Mouse (Mus musculus) fat pad, adult 2 months (tissue): Measurements from ENCODE around the gene Ccdc74a.

Experiments used
- DNase-seq: peaks from one replicate; pipeline ENCODE4 v3.0.0-alpha.2; 2011; ENCODE audit warnings: low read depth, low spot score; ENCODE audit errors: extremely low read depth

Gene Ccdc74a

GRCm38 (mm10) chr16:17641301-17641700 is 5.0 kb upstream of the Ccdc74a start:
- DNase-seq = no peak

- no peak for DNase-seq
These were observed 4.0 kb upstream of the Ccdc74a start for GRCm38 (mm10) chr16:17642311-17642710.

GRCm38 (mm10) chr16:17643437-17643990 is 2.8 kb upstream of the Ccdc74a start:
- DNase-seq = no peak

GRCm38 (mm10) chr16:17647156-17647555 is 886 bp downstream of the Ccdc74a start:
- no peak for DNase-seq

GRCm38 (mm10) chr16:17647566-17648340 is 1.5 kb downstream of the Ccdc74a start:
- DNase-seq = no peak

DNA sequence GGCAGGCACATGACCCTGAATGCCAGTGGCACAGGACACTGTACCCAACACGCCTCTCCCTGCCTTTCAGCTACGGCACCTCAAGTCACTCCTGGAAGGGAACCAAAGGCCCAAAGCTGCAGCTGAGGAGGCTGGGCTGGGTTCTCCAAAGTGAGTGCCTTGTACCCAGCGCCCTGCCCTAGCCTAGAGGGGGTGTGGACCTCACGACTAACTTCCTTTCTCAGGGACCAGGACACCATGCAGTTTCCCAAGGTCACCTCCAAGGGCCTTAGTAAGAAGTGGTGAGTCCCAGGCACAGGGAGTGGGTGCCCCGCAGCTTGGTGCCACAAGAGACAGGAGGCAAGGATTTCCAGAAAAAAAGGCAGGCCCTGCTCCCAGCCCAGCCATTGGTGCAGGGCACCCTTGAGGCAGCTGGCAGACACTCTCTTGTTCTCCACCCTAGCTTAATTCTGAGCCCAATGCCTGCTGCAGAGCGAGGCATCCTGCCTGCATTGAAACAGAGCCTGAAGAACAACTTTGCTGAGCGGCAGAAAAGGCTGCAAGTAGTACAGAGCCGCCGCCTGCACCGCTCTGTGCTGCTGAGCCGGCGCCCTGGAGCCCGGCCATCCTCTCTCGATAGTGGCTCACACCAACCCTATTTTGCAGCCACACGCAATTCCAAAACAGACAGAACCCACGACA is 3.8 kb downstream of the Ccdc74a start:
- no peak for DNase-seq

DNA sequence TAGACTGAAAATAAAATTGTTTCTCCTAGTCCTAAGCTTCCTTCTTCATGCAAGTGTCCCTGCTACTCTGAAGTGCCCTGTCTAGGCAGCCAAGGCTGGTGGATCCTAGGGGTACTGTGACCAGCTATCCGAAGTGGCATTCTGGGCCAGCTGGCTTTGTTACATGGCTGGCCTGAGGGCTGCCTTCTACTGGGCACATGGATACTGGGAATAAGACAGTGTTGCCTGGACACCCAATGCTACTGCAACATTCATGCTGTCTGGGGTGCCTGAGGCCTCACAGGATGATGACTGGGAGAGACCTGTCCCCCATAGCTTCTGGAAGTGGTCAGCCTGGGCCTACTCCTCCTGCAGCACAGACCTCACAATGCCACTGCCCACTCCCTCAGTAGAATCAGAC is 4.4 kb downstream of the Ccdc74a start:
- DNase-seq = no peak

GRCm38 (mm10) chr16:17652607-17653006 is 6.3 kb downstream of the Ccdc74a start:
- DNase-seq = no peak

GRCm38 (mm10) chr16:17653601-17654000 is 7.3 kb downstream of the Ccdc74a start:
- DNase-seq = no peak

- no peak for DNase-seq
These were observed 8.0 kb downstream of the Ccdc74a start for GRCm38 (mm10) chr16:17654188-17654795.

DNA sequence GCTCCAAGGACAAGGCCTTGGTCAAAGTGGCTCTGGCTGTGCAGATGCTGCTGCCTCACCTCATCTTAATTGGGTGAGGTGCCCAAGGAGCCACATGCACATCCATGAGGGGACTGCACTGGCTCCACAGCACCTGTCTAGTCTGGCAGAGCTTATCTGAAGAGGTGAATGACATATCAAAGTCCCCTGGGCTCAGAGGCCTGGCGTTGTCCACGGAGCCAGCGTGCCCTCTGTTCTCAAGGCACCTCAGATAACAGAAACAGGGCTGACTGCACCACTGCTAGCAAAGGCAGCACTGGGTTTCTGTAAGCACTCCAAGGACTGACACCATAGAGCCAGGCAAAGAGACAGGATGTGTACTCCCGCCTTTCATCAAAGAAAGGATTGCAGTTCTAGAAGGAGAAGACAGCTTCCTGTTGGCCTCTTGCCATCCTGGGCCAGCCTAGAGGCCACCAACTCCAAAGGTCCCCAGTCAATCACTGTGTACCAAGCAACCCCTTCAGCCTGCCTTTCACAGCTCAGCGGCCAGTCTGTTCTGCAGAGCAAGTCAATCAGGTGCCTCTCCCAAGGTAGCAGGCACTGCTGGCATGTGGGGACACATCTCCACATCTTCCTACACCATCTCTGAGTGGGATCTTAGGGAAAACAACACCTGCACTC is 10.1 kb downstream of the Ccdc74a start:
- no peak for DNase-seq

DNA sequence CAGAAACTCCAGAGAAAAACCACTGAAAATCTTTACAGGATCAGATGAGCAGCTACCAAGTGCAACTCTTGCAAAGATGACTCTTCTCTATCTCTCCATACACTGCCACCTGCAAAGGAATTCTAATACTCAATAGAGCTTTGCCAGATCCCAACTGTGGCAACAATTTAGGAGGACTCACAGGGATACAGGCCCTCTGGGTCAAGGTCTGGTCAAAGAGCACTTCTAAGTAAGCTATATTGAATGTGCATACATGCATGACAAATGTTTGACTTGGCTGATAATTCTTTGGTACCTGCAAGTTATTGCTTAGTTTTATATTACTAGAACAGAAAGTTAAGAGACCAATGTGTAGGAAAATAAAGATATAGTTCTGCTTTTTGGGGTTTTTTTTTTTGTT is 19.3 kb downstream of the Ccdc74a start:
- DNase-seq = no peak

DNA sequence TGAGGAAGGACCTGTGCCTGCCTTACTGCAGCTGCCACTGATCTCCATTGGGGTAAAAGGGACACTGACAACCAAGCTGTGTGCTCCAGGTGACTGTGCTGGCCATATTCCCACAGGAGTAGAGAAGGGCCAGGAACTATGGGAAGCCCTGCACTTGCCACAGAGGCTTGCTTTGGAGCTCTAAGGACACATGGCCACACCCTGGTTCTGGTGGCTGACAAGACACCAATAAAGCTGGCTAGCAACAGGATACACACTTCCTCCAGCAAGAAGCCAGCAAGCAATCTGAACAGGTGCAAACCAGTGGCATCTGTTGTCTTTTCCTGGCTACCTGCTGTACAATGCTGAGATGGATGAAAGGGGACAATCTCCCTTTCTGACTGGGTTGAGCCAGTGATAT is 23.6 kb downstream of the Ccdc74a start:
- no peak for DNase-seq

- no peak for DNase-seq
These were observed 48.6 kb downstream of the Ccdc74a start for GRCm38 (mm10) chr16:17694860-17695259.
